Comparison of ENCODE assay signal across 8 mouse cellular contexts in genomic region chr5:149245391-149245964, GRCm38 (mm10). TPM values are rescaled to one million over a fixed set of nuclear protein-coding genes. Genes with fewer than 3 reads are reported as not detected.
DNase-seq lines count a peak whose midpoint lies in the region; ATAC-seq lines count a peak whose summit lies in the region.

No protein-coding gene starts in this region.

- no peaks in the 10 kb centered on the region for H3K36me3 ChIP-seq in forebrain, embryonic 12.5 days (replicated peaks)
- H3K36me3 ChIP-seq in liver, embryonic 13.5 days = no peaks in the 10 kb centered on the region

- WGBS in forebrain, embryonic 12.5 days = 71% methylated on average over 9 of the region's 9 CpGs
- WGBS in liver, embryonic 13.5 days (ENCODE audit: insufficient replicate concordance) = 7% methylated on average over 9 of the region's 9 CpGs

- no peak overlapping the region for H3K4me3 ChIP-seq in forebrain, embryonic 12.5 days (replicated peaks)
- H3K4me3 ChIP-seq in liver, embryonic 13.5 days (replicated peaks) = peak overlapping the region; percentile 55

- no peak overlapping the region for H3K9ac ChIP-seq in forebrain, embryonic 12.5 days
- H3K9ac ChIP-seq in liver, embryonic 13.5 days = peak overlapping the region; percentile 68

- no peak overlapping the region for H3K27ac ChIP-seq in forebrain, embryonic 12.5 days
- H3K27ac ChIP-seq in liver, embryonic 13.5 days = peak overlapping the region; percentile 85

- H3K9me3 ChIP-seq in forebrain, embryonic 12.5 days = no peaks in the 10 kb centered on the region; the same call in 1 of the 2 replicates
- H3K9me3 ChIP-seq in liver, embryonic 13.5 days (replicated peaks) = no peaks in the 10 kb centered on the region

- DNase-seq in adrenal gland, adult (ENCODE audit: inconsistent age in 2 of 2, low spot score in 1 of 2) = peak; percentile 39 to 72
- no peak for DNase-seq in adrenal gland, postnatal 14 days
- DNase-seq in 3T3-L1 (ENCODE audit: low read depth, low spot score) = peak; percentile 85
- DNase-seq in liver, embryonic 13.5 days = no peak
- no peak for DNase-seq in urinary bladder, postnatal 14 days (ENCODE audit: low spot score)
- DNase-seq in right cerebral cortex, postnatal 36 days (ENCODE audit: low spot score in 2 of 2) = no peak
- no peak for DNase-seq in gastrocnemius, adult 18-20 months (ENCODE audit: low spot score)

- ATAC-seq in forebrain, embryonic 12.5 days (ENCODE audit: low FRiP score) = no peak
- no peak for ATAC-seq in liver, embryonic 13.5 days (ENCODE audit: low read depth)

- H3K4me2 ChIP-seq in forebrain, embryonic 12.5 days = peak overlapping the region; percentile 35; the same call in 1 of the 2 replicates
- peak overlapping the region; percentile 72 for H3K4me2 ChIP-seq in liver, embryonic 13.5 days

- H3K27me3 ChIP-seq in forebrain, embryonic 12.5 days = no peaks in the 10 kb centered on the region
- H3K27me3 ChIP-seq in liver, embryonic 13.5 days = no peaks in the 10 kb centered on the region

- H3K4me1 ChIP-seq in forebrain, embryonic 12.5 days = peaks cover 6% of the 10 kb centered on the region; the same call in 1 of the 2 replicates
- H3K4me1 ChIP-seq in liver, embryonic 13.5 days (replicated peaks) = peaks cover 39% of the 10 kb centered on the region

RNA-seq across cellular contexts. Expression of gene Alox5ap, which starts 19.1 kb away (rescaled TPM):
- 7.8 and 17.6 TPM in 2 replicates for total RNA-seq in adrenal gland, postnatal 14 days (2021)
- polyA plus RNA-seq in forebrain, embryonic 12.5 days (2016; fragmentation: Nextera tagmentation; extraction: Ambion mirVana) = 5.6 and 6.2 TPM in 2 replicates
- 22.5 and 24.7 TPM in 2 replicates for polyA plus RNA-seq in liver, embryonic 13.5 days (2015; fragmentation: Nextera tagmentation; extraction: Ambion mirVana)
- total RNA-seq in gastrocnemius, adult 18-20 months (2021) = 1 to 10 TPM; 5.3 to 6.7 TPM

Comparison
In these comparisons a context has a peak if more than half of its experiments do, and no peak if none do; other contexts are left out.
1. DNase-seq: peak in adrenal gland, adult (2 of 2) and 3T3-L1 (single experiment); none in adrenal gland, postnatal 14 days (single experiment), liver, embryonic 13.5 days (single experiment), urinary bladder, postnatal 14 days (single experiment), right cerebral cortex, postnatal 36 days (0 of 2) and gastrocnemius, adult 18-20 months (single experiment).